Mouse (Mus musculus) forebrain, embryonic 11.5 days (tissue): ENCODE measurements at regions not wholly inside any gene's neighbourhood (a gene's known extent, or its start where the extent isn't known, plus 50 kb on each side); places are given as distances from the start of the nearest gene placed in this dataset.

ENCODE experiments used
- ATAC-seq: fragments of 200-750 bp; cut with Nextera tagmentation; replicated peaks from 2 replicates; pipeline ENCODE4 v1.8.0; 2017; ENCODE audit warnings: moderate TSS enrichment; ENCODE audit not compliant: low FRiP score
- DNase-seq: peaks from one replicate; pipeline ENCODE4 v3.0.0-alpha.2; 2017; ENCODE audit warnings: low spot score
- H3K27ac ChIP-seq: fragments of 300-500 bp; sonication (generic); 2 replicates; pipeline ENCODE4 v1.5.1; 2014; ENCODE audit warnings: low read depth, low read length
- H3K27me3 ChIP-seq: fragments of 300-500 bp; sonication (generic); 2 replicates; pipeline ENCODE4 v1.6.1; 2014; ENCODE audit warnings: mild to moderate bottlenecking, low read length, mixed read lengths; ENCODE audit not compliant: control insufficient read depth, insufficient read depth
- H3K36me3 ChIP-seq: fragments of 300-500 bp; sonication (generic); 2 replicates; pipeline ENCODE4 v1.6.1; 2014; ENCODE audit warnings: mild to moderate bottlenecking, low read length, moderate library complexity, mixed read lengths; ENCODE audit not compliant: control insufficient read depth, insufficient read depth
- H3K4me1 ChIP-seq: fragments of 300-500 bp; sonication (generic); replicated peaks from 2 replicates; pipeline ENCODE4 v1.6.1; 2014; ENCODE audit warnings: low read length, mixed read lengths; ENCODE audit not compliant: control insufficient read depth, insufficient read depth
- H3K4me2 ChIP-seq: fragments of 300-500 bp; sonication (generic); 2 replicates; pipeline ENCODE4 v1.6.1; 2014; ENCODE audit warnings: low read depth, mild to moderate bottlenecking, low read length, moderate library complexity, mixed read lengths; ENCODE audit not compliant: severe bottlenecking
- H3K4me3 ChIP-seq: fragments of 300-500 bp; sonication (generic); 2 replicates; pipeline ENCODE4 v1.5.1; 2014; ENCODE audit warnings: low read depth, low read length
- H3K9ac ChIP-seq: fragments of 300-500 bp; sonication (generic); 2 replicates; pipeline ENCODE4 v1.6.1; 2014; ENCODE audit warnings: low read length
- H3K9me3 ChIP-seq: fragments of 300-500 bp; sonication (generic); 2 replicates; pipeline ENCODE4 v1.6.1; 2016; ENCODE audit warnings: low read length, mixed read lengths; ENCODE audit not compliant: control insufficient read depth
- WGBS: fragments of 180-500 bp; shearing (Covaris S2); extraction: QIAGEN DNeasy Blood & Tissue Kit; methylation state at CpG from one replicate; pipeline ENCODE4 v1.1.7; 2014; 5-methylcytosine and 5-hydroxymethylcytosine counted together

DNA sequence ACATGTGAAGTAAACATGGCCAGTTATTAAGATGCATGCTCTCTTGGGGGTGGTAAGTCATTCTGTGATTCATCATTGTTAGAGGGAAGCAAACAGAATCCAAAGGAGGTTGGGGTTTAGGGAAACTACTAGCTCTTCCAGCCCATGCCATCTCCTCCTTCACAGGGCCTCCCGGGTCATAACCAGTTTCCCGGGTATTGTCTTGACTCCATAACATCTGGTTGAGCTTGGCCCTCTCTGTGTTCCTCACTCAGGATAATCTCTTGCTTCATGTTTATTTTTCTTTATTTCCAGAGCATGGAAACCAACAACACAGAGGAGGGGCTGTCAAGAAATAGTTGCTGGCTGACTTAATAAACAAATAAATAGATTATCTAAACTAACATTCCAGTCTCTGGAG, 295.3 kb downstream of the Irx1 start:
- no peaks in the 10 kb centered on the region for H3K9me3 ChIP-seq
- H3K27ac ChIP-seq = no peak overlapping the region
- no peak overlapping the region for H3K9ac ChIP-seq
- WGBS = 91% methylated on average over 2 of the region's 2 CpGs
- no peaks in the 10 kb centered on the region for H3K4me1 ChIP-seq
- ATAC-seq = no peak
- DNase-seq = no peak
- H3K4me3 ChIP-seq = no peak overlapping the region
- no peak overlapping the region for H3K4me2 ChIP-seq
- H3K36me3 ChIP-seq = no peaks in the 10 kb centered on the region
- no peaks in the 10 kb centered on the region for H3K27me3 ChIP-seq

DNA sequence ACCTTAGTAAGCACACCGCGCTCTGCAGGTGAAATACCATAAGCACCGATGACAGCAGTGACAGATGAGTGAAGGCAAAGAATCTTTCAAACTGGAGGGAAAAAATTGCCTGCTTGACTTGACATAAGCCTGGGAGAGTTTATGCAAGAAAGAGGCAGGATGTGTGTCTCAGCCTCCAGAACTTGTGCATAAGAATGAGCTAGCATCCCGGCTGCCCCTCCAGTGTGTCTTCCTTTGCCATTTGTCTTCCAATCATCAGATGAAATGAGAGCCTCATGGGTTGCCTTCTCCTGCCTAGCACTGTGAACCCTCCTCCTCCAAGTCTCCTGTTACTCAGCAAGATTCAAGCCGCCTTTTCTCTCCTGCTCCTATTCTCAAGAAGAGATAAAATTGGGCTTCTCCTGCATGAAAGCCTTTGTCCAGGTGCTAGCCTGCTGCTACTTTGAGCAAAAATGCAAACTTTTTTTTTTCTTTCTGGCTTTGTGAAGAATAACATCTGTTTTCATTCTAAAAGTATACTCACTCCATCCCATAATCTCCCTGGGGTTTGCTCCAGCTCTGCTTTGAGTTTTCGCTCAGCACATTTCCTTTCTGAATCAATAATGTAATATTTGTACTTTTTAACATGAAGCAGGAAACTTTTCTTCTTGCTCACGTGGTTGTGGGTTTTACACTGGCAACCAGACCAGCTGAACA, 298.2 kb downstream of the Irx1 start:
- H3K4me3 ChIP-seq = no peak overlapping the region
- no peaks in the 10 kb centered on the region for H3K27me3 ChIP-seq
- no peaks in the 10 kb centered on the region for H3K9me3 ChIP-seq
- H3K4me2 ChIP-seq = no peak overlapping the region
- no peaks in the 10 kb centered on the region for H3K36me3 ChIP-seq
- no peak overlapping the region for H3K27ac ChIP-seq
- ATAC-seq = no peak
- WGBS = 73% methylated on average over 7 of the region's 7 CpGs
- no peak overlapping the region for H3K9ac ChIP-seq
- no peaks in the 10 kb centered on the region for H3K4me1 ChIP-seq
- no peak for DNase-seq

DNA sequence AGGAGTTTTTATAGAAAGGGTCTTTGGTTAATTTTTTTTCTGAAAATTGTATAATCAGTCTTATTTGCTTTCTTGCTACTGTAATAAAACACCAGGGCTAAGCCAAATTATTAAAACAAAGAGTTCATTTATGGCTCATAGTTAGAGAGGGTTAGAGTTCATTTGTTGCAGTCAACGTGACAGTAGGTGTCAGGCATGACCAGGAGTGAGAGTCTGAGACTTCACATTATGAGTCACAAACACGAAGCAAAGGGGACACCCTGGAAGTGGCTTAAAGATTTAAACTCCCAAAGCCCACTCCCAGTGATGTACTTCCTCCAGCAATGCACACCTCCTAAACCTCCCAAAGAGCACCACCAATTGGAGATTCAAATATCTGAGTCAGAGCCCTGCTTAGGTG, 305.6 kb downstream of the Irx1 start:
- H3K27ac ChIP-seq = no peak overlapping the region
- DNase-seq (no peak), ATAC-seq (no peak)
- 74% methylated on average over 2 of the region's 2 CpGs for WGBS
- H3K9me3 ChIP-seq = no peaks in the 10 kb centered on the region
- H3K4me1 ChIP-seq = no peaks in the 10 kb centered on the region
- no peak overlapping the region for H3K4me3 ChIP-seq
- no peaks in the 10 kb centered on the region for H3K27me3 ChIP-seq
- H3K36me3 ChIP-seq = no peaks in the 10 kb centered on the region
- H3K9ac ChIP-seq = no peak overlapping the region
- H3K4me2 ChIP-seq = no peak overlapping the region

DNA sequence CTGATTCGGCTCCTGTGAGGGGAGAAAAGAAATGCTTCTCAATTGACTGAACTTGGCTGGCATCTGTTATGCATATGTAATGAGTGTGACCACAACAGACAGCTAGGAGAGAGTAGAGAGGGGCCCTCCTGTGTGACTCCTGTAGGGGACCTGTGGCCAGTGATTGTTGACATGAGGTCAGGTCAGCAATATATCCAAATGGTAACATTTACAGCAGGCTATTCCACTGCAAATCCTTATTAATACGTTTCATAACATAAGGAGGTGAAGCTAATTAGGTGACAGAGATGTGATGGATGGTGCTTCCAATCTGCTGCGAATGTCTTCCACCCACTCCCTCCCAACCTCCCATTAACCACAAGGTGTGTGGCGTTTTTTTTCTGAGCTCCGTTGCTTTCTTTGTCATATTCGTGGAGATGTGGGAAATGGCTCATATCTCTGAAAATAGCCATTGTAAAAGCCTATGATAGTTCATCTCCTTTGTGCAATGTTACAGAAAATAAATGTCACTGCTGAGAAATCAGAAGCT, 309.5 kb downstream of the Irx1 start:
- no peak overlapping the region for H3K27ac ChIP-seq
- no peak overlapping the region for H3K9ac ChIP-seq
- DNase-seq (no peak), ATAC-seq (no peak)
- no peaks in the 10 kb centered on the region for H3K4me1 ChIP-seq
- H3K27me3 ChIP-seq = no peaks in the 10 kb centered on the region
- WGBS = 76% methylated on average over 6 of the region's 6 CpGs
- H3K36me3 ChIP-seq = no peaks in the 10 kb centered on the region
- no peak overlapping the region for H3K4me3 ChIP-seq
- H3K9me3 ChIP-seq = no peaks in the 10 kb centered on the region
- no peak overlapping the region for H3K4me2 ChIP-seq

DNA sequence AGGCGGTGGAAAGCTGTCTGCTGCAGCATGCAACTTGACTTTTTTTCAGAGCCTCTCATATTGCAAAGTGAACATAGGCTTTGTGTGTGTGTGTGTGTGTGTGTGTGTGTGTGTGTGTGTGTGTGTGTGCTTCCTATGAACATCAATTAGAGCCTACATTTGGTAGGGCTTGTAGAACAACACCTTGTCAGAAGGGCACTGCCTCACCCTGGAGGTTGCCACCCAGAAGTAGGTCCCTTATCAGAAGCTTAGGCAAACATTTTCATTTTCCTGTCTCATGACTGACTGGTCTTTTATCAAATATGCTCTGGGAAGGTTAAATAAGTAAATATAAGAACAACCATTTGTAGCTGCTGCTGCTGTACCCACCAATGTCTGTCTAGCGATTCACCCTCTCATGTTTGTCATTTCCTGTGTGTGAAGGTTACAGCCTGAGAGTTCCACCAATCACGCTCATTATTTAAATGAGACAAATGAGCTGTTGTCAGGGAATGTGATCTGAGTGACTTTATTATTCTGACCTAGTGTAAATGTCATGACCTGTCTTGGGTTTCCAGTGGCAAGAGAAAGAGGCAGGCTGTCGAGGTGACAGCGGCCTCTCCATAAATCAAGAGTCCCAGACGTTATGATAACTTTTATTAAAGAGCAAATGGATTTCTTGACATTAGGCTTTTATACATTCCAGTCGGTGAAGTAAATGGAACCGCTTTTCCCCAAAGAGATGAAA, 310.1 kb downstream of the Irx1 start:
- H3K27ac ChIP-seq = no peak overlapping the region
- no peaks in the 10 kb centered on the region for H3K9me3 ChIP-seq
- H3K4me1 ChIP-seq = no peaks in the 10 kb centered on the region
- H3K4me2 ChIP-seq = no peak overlapping the region
- H3K36me3 ChIP-seq = no peaks in the 10 kb centered on the region
- DNase-seq (no peak), ATAC-seq (no peak)
- no peak overlapping the region for H3K4me3 ChIP-seq
- WGBS = 80% methylated on average over 8 of the region's 8 CpGs
- H3K27me3 ChIP-seq = no peaks in the 10 kb centered on the region
- H3K9ac ChIP-seq = no peak overlapping the region

DNA sequence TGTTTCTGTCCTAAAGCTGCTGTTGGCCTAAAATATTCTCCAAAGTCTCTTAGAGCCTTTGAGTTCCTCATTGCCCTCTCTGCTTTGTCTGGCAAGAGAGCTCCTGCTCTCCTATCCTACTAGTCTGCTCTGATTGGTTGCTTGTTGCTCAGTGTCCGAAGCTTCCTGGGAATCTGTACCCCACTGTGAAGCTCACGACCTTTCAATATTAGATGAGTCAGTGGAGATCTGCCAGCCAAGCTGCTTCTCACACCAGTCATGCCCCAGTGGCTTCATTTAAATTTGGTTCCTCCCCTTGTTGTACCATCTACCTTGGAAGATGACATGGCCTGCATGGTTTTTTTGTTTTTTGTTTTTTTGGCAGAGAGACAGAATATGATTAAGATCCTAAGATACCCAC, 313.6 kb downstream of the Irx1 start:
- DNase-seq = no peak
- Histone ChIP-seq H3K4me2 (no peak overlapping the region), H3K36me3 (no peaks in the 10 kb centered on the region), H3K9me3 (no peaks in the 10 kb centered on the region), H3K27me3 (no peaks in the 10 kb centered on the region), H3K4me1 (no peaks in the 10 kb centered on the region), H3K27ac (no peak overlapping the region), H3K9ac (no peak overlapping the region), H3K4me3 (no peak overlapping the region)
- no peak for ATAC-seq
- WGBS = 12% methylated on average over 2 of the region's 2 CpGs

DNA sequence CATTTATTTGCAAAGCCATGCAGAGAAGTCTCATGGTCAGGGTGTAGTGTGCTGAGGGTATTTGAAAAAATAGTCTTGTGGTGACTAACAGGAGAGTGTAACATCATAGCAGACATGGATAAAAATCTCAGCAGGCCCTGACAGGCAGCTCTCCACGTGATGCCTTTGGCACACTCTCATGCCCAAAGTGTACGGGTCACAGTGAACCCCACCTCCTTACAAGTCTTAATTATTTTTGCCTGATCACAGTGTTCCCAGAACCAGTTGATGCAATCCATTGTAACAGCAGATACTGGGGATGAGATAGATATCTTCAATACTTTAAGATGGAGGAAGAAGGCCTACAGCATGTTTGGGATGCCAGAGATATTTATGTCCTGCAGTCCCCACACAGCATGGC, 314.5 kb downstream of the Irx1 start:
- H3K9me3 ChIP-seq = no peaks in the 10 kb centered on the region
- no peak overlapping the region for H3K4me2 ChIP-seq
- 72% methylated on average over 2 of the region's 2 CpGs for WGBS
- no peaks in the 10 kb centered on the region for H3K27me3 ChIP-seq
- H3K36me3 ChIP-seq = no peaks in the 10 kb centered on the region
- no peaks in the 10 kb centered on the region for H3K4me1 ChIP-seq
- H3K9ac ChIP-seq = no peak overlapping the region
- ATAC-seq (no peak), DNase-seq (no peak)
- no peak overlapping the region for H3K27ac ChIP-seq
- no peak overlapping the region for H3K4me3 ChIP-seq

DNA sequence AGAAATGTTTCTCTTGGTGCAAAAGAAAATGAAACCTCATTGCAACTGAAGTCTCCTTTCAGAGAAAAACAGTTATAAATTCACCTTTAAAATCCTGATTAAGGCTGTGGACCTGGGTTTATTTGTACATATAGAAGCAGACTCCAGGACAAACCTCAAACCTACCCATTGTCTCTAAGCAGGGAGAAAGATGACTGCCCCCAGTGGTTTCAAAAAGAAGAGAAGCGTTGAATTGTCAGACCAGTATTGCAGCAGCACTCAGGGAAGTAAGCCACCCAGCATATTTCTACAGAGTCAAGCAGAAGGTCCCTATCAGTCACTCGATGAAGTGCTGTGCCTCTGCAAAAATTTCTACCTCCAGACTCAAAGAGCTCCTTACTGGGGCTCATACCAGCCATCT, 332.1 kb downstream of the Irx1 start:
- no peak for ATAC-seq
- no peak for DNase-seq
- H3K27ac ChIP-seq = no peak overlapping the region
- no peak overlapping the region for H3K4me3 ChIP-seq
- no peak overlapping the region for H3K4me2 ChIP-seq
- no peaks in the 10 kb centered on the region for H3K27me3 ChIP-seq
- no peaks in the 10 kb centered on the region for H3K36me3 ChIP-seq
- no peaks in the 10 kb centered on the region for H3K4me1 ChIP-seq
- 68% methylated on average over 2 of the region's 2 CpGs for WGBS
- no peak overlapping the region for H3K9ac ChIP-seq
- H3K9me3 ChIP-seq = no peaks in the 10 kb centered on the region

DNA sequence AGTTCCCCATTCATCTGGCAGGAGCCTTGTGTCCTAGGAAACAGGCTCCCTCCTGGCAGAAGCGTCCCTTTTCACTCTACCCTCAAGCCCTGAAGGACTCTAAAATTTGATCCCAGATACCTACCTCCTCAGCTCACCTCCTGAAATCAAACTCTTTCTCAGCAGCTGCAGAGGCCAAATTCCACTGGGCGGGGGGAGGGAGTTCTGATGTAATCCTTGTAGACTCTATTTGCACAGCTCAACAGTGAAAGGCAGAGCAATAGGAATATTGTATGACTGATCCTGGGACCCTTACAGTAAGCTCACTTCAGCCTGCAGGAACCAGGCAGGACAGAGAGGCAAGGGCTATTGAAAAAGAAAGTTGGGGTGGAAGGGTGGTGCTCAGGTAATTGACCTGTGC, 346.3 kb downstream of the Irx1 start:
- H3K27ac ChIP-seq = no peak overlapping the region
- no peak overlapping the region for H3K9ac ChIP-seq
- WGBS = 23% methylated on average over 2 of the region's 2 CpGs
- H3K4me2 ChIP-seq = no peak overlapping the region
- H3K4me3 ChIP-seq = no peak overlapping the region
- H3K9me3 ChIP-seq = no peaks in the 10 kb centered on the region
- no peak for ATAC-seq
- no peaks in the 10 kb centered on the region for H3K4me1 ChIP-seq
- DNase-seq = no peak
- H3K36me3 ChIP-seq = no peaks in the 10 kb centered on the region
- H3K27me3 ChIP-seq = no peaks in the 10 kb centered on the region
